Mouse (Mus musculus) cerebellum, postnatal 4 days (tissue): ENCODE measurements around the gene Tcl1.
"Not testable (repeated sequence)": the region's sequence is repeated elsewhere in the genome, so short reads cannot be mapped to it uniquely, and the experiment has no call there.

Source experiments
- DNase-seq, 2 experiments: peaks; one replicate each; pipeline ENCODE4 v3.0.0; 2022; ENCODE audit warnings: low spot score in 2 of 2, mixed read lengths in 1 of 2

Tcl1 gene

DNA sequence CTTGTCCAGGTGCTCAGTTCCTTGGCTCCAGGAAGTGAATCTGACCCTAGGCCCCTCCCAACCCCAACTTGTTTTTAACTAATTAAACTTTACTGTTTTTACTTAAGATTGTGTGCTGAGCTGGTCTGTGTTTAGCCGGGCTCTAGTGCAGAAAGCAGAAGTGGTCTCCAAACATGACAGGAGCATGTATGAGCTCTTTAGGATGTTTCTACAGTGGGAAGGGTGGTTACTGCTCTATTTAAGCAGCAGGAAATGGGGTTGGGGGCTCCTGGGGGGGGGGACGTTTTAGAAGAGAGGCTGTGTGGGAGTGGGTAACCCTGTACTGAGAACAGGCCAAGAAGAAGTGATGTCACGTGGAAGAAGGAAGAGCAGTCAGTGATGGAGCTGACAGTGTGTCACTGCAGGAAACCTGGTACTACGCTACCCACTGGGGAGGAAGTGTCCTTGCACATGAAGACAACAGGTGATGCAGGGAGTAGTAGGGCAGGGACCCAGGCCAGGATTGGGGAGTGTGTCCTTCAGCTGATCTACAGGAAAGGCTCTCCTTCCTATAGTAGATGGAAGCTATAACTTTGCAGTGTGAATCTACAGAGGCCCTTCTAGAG lies 41.5 kb downstream of the Tcl1 start:
- not testable (repeated sequence) for DNase-seq

- not testable (repeated sequence) for DNase-seq
Observed at GRCm38 (mm10) chr12:105176044-105176443, 46.5 kb downstream of the Tcl1 start, which contains the start of gene Tcl1b5. Gene Tcl1b5 (plus strand): TSS chr12:105176344.

DNA sequence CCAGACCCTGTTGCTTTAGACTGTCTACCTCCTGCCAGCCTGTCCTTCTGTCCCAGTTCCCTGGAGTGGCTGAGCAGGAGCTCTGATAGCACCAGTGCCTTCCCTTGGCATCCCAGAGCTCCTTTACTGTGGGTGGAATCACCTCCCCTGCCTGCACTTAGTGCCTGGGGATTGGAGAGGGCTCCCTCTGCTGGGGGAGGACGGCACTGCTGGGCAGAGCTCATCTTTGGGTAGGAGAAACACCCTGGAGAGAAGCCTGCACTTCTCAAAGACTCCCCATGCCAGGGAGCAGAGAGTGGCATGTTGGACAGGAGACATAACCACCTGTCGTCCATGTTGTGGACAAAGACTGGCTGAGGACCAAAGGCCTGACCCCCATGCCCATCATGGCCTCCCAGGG lies 48.3 kb downstream of the Tcl1 start:
- DNase-seq: peak in 1 of 2 experiments; percentile 62

DNA sequence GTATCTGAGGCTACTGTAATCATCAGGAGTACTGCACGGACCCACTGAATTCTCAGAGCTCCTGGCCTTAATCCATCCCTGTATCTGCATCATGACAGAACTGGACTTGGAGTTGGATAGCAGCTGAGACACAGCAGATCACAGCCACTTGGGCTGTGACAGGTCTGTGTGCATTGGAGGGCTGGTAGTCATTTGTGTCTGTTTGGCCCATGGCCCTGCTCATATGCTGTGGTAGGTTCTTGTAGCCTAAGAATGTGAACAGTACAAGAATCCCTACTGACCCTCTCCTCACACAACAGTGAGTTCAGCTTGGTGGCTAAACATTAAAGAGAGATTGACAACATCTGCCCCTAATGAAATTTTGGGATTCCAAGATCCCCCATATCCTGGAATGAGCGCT lies 49.2 kb downstream of the Tcl1 start:
- DNase-seq: no peak
